Mouse (Mus musculus): Measurements from ENCODE around the gene Rpgrip1.

Gene Rpgrip1

GRCm38 (mm10) chr14:52118823-52119608, 8.5 kb downstream of the Rpgrip1 start:
- DNase-seq (ENCODE audit: low spot score in 2 of 2), result no peak

GRCm38 (mm10) chr14:52120169-52120568, 9.7 kb downstream of the Rpgrip1 start:
- no peak for DNase-seq (ENCODE audit: low spot score in 2 of 2)

GRCm38 (mm10) chr14:52123918-52124317, 13.4 kb downstream of the Rpgrip1 start:
- peak; percentile 62 to 78 for DNase-seq (ENCODE audit: low spot score in 2 of 2)

GRCm38 (mm10) chr14:52124636-52125035, 14.1 kb downstream of the Rpgrip1 start:
- DNase-seq (ENCODE audit: low spot score in 2 of 2), result no peak

DNA sequence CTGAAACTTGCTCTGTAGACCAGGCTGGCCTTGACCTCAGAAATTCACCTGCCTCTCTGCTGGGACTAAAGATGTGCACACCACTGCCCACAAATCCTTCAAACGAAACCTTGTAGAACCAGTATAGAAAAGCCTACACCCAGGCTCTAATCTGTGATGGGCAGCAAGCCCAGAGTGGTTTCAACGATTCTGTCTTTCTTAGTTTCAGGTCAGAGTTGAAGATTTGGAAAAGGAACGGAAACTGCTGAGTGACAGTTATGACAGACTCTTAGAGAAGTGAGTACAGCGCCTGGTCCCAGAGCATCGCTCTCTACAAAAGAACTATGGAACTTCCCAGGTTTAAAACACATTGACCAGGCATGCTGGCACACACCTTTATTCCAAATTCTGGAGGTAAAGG, 23.1 kb downstream of the Rpgrip1 start:
- DNase-seq (ENCODE audit: low spot score in 2 of 2), result no peak

- DNase-seq (ENCODE audit: low spot score in 2 of 2), result peak; percentile 21 to 41
These were observed 30.3 kb downstream of the Rpgrip1 start for GRCm38 (mm10) chr14:52140577-52141444.

- DNase-seq (ENCODE audit: low spot score in 2 of 2), result no peak
These were observed 31.1 kb downstream of the Rpgrip1 start for GRCm38 (mm10) chr14:52141445-52142127.

DNA sequence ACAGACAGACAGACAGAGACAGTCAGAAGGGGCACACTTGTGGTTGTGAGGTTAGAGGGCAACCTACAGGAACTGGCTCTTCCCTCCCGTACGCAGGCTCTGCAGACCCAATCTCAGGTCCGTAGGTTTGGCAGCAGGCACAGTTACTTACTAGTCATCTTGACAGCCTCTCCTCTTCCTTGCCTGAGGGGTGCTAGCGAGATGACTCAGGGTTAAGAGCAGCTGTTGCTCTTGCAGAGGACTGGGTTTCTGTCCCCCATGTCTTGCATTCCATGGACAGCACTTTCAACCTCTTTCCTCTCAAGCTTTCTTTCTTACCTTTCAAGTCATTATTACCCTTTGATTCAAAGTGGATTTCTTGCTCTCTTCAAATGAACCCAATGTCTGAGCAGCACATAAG, 33.7 kb downstream of the Rpgrip1 start:
- DNase-seq (ENCODE audit: low spot score in 2 of 2), result no peak

- peak in 1 of 2 experiments; percentile 33 for DNase-seq (ENCODE audit: low spot score in 2 of 2)
These were observed 36.0 kb downstream of the Rpgrip1 start for GRCm38 (mm10) chr14:52146540-52146939.

- DNase-seq (ENCODE audit: low spot score in 2 of 2), result no peak
These were observed 39.4 kb downstream of the Rpgrip1 start for GRCm38 (mm10) chr14:52149888-52150287.

- DNase-seq (ENCODE audit: low spot score in 2 of 2), result no peak
These were observed 41.7 kb downstream of the Rpgrip1 start for GRCm38 (mm10) chr14:52152179-52152578.

GRCm38 (mm10) chr14:52152613-52153012, 42.1 kb downstream of the Rpgrip1 start:
- no peak for DNase-seq (ENCODE audit: low spot score in 2 of 2)

DNA sequence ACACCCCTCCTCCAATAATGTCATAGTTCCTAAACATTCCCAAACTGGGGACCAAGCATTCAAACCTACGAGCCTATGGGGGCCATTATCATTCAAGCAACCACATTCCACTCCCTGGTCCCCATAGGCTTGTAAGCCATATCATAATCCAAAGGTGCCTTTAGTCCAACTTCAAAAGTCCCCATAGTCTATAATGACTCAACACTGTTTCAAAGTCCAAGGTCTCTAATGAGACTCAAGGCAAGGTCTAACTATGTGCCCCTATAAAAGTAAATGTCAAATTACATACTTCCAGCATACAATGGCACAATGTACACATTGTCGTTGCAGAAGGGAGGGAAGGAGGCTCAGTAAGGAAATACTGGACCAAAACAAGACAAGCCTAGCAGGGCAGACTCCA, 44.5 kb downstream of the Rpgrip1 start:
- no peak for DNase-seq (ENCODE audit: low spot score in 2 of 2)

DNA sequence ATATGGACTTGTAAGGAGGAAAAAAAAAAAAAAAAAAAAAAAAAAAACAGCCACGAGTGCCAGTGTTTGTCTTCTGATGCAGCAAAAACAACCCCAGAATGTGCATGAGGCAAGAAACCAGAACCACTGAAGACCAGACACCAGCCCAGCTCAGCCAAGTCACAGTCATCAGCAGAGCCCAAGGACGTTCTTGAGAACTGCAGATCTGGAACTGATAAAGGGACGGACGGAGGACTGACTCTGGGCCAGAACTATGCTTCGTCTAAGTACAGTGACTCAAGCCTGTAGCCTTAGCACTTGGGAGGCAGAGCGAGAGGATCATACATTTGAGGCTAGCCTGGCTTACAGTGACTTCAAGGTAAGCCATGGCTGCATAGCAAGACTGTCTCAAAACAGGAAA, 50.4 kb downstream of the Rpgrip1 start:
- no peak for DNase-seq (ENCODE audit: low spot score in 2 of 2)

- peak; percentile 37 to 61 for DNase-seq (ENCODE audit: low spot score in 2 of 2)
These were observed 56.1 kb downstream of the Rpgrip1 start for GRCm38 (mm10) chr14:52166571-52166970.

DNA sequence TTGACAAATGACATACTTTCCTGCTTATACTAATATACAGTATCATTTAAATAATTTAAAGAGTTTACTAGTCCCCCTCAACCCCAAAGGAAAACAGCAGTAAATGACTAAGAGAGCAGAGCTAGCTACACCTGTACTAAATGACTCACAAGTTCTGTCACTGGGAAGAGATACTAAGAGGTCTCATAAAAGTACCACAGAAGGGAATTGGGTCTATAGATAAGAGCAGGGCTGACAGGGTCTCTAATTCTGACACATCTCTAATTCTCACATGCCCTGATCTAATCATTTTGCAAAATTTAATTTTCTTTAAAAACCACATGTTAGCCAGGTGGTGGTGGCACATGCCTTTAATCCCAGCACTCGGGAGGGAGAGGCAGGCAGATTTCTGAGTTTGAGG, 78.3 kb downstream of the Rpgrip1 start:
- no peak for DNase-seq (ENCODE audit: low spot score in 2 of 2)

DNA sequence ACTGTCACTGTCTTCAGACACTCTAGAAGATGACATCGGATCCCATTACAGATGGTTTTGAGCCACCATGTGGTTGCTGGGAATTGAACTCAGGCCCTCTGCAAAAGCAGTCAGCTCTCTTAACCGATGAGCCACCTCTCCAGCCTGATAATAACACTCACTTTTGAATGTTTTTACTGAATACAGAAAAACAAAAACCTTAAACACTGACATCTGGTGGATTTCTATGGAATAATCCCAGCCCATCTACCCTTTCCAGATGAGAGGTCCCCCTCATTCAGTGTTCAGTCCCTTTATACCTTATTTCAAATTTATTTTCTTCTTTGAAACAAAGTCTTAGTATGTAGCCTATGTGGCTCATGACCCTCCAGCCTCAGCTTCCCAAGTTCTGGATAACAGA, 79.0 kb downstream of the Rpgrip1 start:
- no peak for DNase-seq (ENCODE audit: low spot score in 2 of 2)

- DNase-seq (ENCODE audit: low spot score in 2 of 2), result peak; percentile 17 to 41
These were observed 80.3 kb downstream of the Rpgrip1 start for GRCm38 (mm10) chr14:52190740-52191359.

DNA sequence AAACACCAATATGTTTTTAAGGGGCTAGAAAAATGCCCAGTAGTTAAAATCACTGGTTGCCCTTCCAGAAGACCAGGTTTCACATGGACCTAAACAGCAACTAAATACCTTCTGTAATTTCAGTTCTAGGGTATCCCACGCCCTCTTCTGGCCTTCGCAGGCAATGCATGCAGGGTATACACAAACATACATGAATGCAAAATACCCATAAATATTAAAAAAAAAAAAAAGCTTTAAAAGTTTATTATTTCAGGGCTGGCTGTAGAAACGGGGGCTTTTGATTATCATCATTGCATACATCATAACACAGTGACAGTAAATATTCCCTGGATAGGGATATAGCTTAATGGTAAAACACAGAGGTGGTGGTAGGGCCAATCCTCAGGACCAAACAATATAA, 85.2 kb downstream of the Rpgrip1 start:
- peak; percentile 62 to 79 for DNase-seq (ENCODE audit: low spot score in 2 of 2)

GRCm38 (mm10) chr14:52196230-52197155, 86.0 kb downstream of the Rpgrip1 start:
- no peak for DNase-seq (ENCODE audit: low spot score in 2 of 2)
